Mouse (Mus musculus) C2C12 (cell line): ENCODE measurements around the gene Ryk.

Source experiments
- CEBPB ChIP-seq: IDR thresholded peaks from one replicate; pipeline ENCODE4 v1.6.1; 2011; ENCODE audit warnings: low read depth, mild to moderate bottlenecking, control low read depth, moderate library complexity
- CTCF ChIP-seq: IDR thresholded peaks from one replicate; pipeline ENCODE4 v1.5.1; 2011; ENCODE audit not compliant: control insufficient read depth, insufficient read depth, insufficient read length
- FOSL1 ChIP-seq: IDR thresholded peaks from one replicate; pipeline ENCODE4 v1.8.0; 2011; ENCODE audit warnings: mild to moderate bottlenecking, low read length; ENCODE audit not compliant: poor library complexity, insufficient read depth, severe bottlenecking
- MAX ChIP-seq: IDR thresholded peaks from one replicate; pipeline ENCODE4 v1.6.1; 2011; ENCODE audit warnings: mild to moderate bottlenecking, control low read depth
- MYOD1 ChIP-seq: IDR thresholded peaks from one replicate; pipeline ENCODE4 v1.6.1; 2011; ENCODE audit warnings: low read depth; ENCODE audit not compliant: control insufficient read depth, insufficient read length
- MYOG ChIP-seq: IDR thresholded peaks from one replicate; pipeline ENCODE4 v1.6.1; 2011; ENCODE audit not compliant: control insufficient read depth, insufficient read length; ENCODE audit errors: extremely low read depth
- USF1 ChIP-seq: IDR thresholded peaks from one replicate; pipeline ENCODE4 v1.6.1; 2011; ENCODE audit warnings: low read depth, mild to moderate bottlenecking, control low read depth, moderate library complexity

- TF ChIP-seq CTCF (no peak), USF1 (no peak), MYOD1 (peak; percentile 19), MAX (no peak), MYOG (no peak), CEBPB (no peak), FOSL1 (no peak)
These were observed 3.2 kb upstream of the Ryk start for GRCm38 (mm10) chr9:102831541-102831940.
